Mouse (Mus musculus) stomach, postnatal 0 days (tissue): ENCODE measurements around the gene Gna14.

Experiments used
- CTCF ChIP-seq: IDR thresholded peaks from 2 replicates; pipeline ENCODE4 v1.5.1; 2016; ENCODE audit warnings: antibody characterized with exemption, low read depth, mild to moderate bottlenecking, moderate library complexity
- EP300 ChIP-seq: optimal IDR thresholded peaks from 2 replicates; pipeline ENCODE3; 2016; ENCODE audit warnings: antibody characterized with exemption

GRCm38 (mm10) chr19:16584546-16584945, 149.0 kb downstream of the Gna14 start:
- TF ChIP-seq CTCF (no peak), EP300 (no peak)
